In genomic region chr3:137015199-137015598, GRCm38 (mm10) we compare ENCODE assay signal across 19 mouse cellular contexts.
A peak's percentile ranks its signal among the peaks of the same experiment; 100 is the strongest.
DNase-seq lines count a peak whose midpoint lies in the region; TF ChIP-seq lines count a peak whose summit lies in the region.
"Had no signal": no experiment of that assay in that cellular context is flagged by ENCODE, and none has a peak within 500 bp of the region (broad histone marks: within the 10 kb centered on the region; RNA-seq: fewer than 3 reads in every experiment).

No protein-coding gene starts in this region.

- DNase-seq in layer of hippocampus, adult 2 months (ENCODE audit: low spot score in 2 of 2), result peak in 1 of 2 experiments; percentile 28
- DNase-seq in layer of hippocampus, postnatal 10 days (ENCODE audit: low spot score in 2 of 2), result no peak
- DNase-seq in urinary bladder, postnatal 14 days (ENCODE audit: low spot score), result peak; percentile 7
- DNase-seq in urinary bladder, adult 2 months (ENCODE audit: low spot score), result no peak
- peak; percentile 83 for DNase-seq in fat pad, adult 2 months (ENCODE audit: extremely low read depth, low read depth, low spot score)
- DNase-seq in c-Kit-positive CD71-positive TER-119-positive erythroid progenitor cells, embryonic 14.5 days (ENCODE audit: low spot score), result no peak
- no peak for DNase-seq in thymus, postnatal 4 days
- DNase-seq: adrenal gland, adult 2 months; adrenal gland, postnatal 25 days; cerebellum, adult 11 months; cerebellum, adult 18-20 months; cerebellum, adult 8-10 months; cerebellum, adult 9-11 months; cerebellum, postnatal 14 days; cerebellum, postnatal 36 days had no signal

- H3K27ac ChIP-seq in layer of hippocampus, adult 2 months, result peak overlapping the region; percentile 85
- H3K27ac ChIP-seq: embryonic facial prominence, embryonic 13.5 days; embryonic facial prominence, embryonic 15.5 days; forebrain, embryonic 13.5 days had no signal

- TF ChIP-seq CTCF in layer of hippocampus, adult 2 months (conservative IDR thresholded peaks at IDR 0.05), result no peak

- no peak overlapping the region for H3K4me3 ChIP-seq in layer of hippocampus, adult 2 months
- H3K4me3 ChIP-seq: embryonic facial prominence, embryonic 13.5 days; embryonic facial prominence, embryonic 15.5 days; erythroblast, embryonic 14.5 days; forebrain, embryonic 13.5 days had no signal

Comparison
In these comparisons a context has a peak if more than half of its experiments do, and no peak if none do; other contexts are left out.
1. DNase-seq: peak in urinary bladder, postnatal 14 days (single experiment) and fat pad, adult 2 months (single experiment); none in layer of hippocampus, postnatal 10 days (0 of 2), urinary bladder, adult 2 months (single experiment), c-Kit-positive CD71-positive TER-119-positive erythroid progenitor cells, embryonic 14.5 days (single experiment) and thymus, postnatal 4 days (single experiment).